Mouse (Mus musculus) intestine, embryonic 15.5 days (tissue): ENCODE data around the gene Tbx1. TPM values are rescaled to one million over a fixed set of nuclear protein-coding genes. Genes with fewer than 3 reads are reported as not detected.
A peak's percentile ranks its signal among the peaks of the same experiment; 100 is the strongest.
"Not testable (repeated sequence)": the region's sequence is repeated elsewhere in the genome, so short reads cannot be mapped to it uniquely, and the experiment has no call there.

Experiments
- ATAC-seq: fragments of 200-750 bp; cut with Nextera tagmentation; 2 replicates; pipeline ENCODE4 v1.8.0; 2017; ENCODE audit warnings: moderate TSS enrichment, moderate library complexity
- H3K27ac ChIP-seq: fragments of 300-500 bp; sonication (generic); 2 replicates; pipeline ENCODE4 v1.5.1; 2015; ENCODE audit warnings: mild to moderate bottlenecking, inconsistent platforms
- H3K27me3 ChIP-seq: fragments of 300-500 bp; sonication (generic); replicated peaks from 2 replicates; pipeline ENCODE4 v1.6.1; 2015; ENCODE audit warnings: inconsistent platforms
- H3K36me3 ChIP-seq: fragments of 300-500 bp; sonication (generic); 2 replicates; pipeline ENCODE4 v1.6.1; 2015; ENCODE audit warnings: inconsistent platforms
- H3K4me1 ChIP-seq: fragments of 300-500 bp; sonication (generic); replicated peaks from 2 replicates; pipeline ENCODE4 v1.6.1; 2015; ENCODE audit warnings: inconsistent platforms
- H3K4me2 ChIP-seq: fragments of 300-500 bp; sonication (generic); replicated peaks from 2 replicates; pipeline ENCODE4 v1.6.1; 2015; ENCODE audit warnings: mild to moderate bottlenecking, inconsistent platforms
- H3K4me3 ChIP-seq: fragments of 300-500 bp; sonication (generic); replicated peaks from 2 replicates; pipeline ENCODE4 v1.5.1; 2015; ENCODE audit warnings: inconsistent platforms
- H3K9ac ChIP-seq: fragments of 300-500 bp; sonication (generic); 2 replicates; pipeline ENCODE4 v1.6.1; 2015; ENCODE audit warnings: inconsistent platforms
- H3K9me3 ChIP-seq: fragments of 300-500 bp; sonication (generic); 2 replicates; pipeline ENCODE4 v1.6.1; 2016; ENCODE audit warnings: inconsistent platforms
- WGBS: fragments of 180-500 bp; shearing (Covaris S2); methylation state at CpG from one replicate; pipeline ENCODE4 v1.1.7; 2015; 5-methylcytosine and 5-hydroxymethylcytosine counted together
- polyA plus RNA-seq: library from polyadenylated mRNA; unstranded; fragments of >200 nt; fragmentation: Nextera tagmentation; extraction: Ambion mirVana; gene quantifications from 2 replicates; pipeline ENCODE4 v1.2.1, GENCODE M21; 2015

The Tbx1 gene
- polyA plus RNA-seq, 1 experiment from 2014 or later: 0.49 TPM

DNA sequence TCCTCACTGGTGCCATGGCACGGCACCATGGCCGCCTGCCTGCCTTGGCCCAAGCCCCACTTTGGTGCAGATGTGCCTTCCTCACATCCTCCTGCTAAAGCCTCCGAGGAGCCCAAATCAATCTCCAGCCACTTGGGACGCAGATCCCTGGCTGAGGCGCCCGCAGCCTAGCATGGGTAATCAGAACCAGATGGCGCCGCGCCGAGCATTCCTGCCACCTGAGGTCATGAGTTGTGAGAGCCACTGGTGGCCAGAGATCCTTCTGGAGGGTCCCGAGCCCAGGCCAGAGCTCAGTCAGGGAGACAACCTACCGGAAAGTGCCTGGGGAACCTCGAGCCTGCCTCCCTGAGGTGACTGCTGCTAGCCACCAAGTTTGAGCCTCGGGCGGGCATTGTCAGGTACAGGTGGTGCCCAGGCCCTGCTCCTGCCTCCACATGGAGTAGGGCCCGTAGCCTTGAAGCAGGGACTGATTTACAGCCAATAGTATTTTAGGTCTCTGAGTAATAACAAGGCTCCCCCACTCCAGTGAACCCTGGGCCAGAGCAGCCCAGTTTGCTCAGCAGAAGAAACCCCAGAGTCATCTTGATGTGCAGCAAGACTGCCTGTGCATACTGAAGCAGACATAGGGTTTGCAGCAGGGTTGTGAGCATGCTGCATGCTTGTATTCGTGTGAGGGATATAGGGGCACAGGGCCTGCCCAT lies 35.1 kb downstream of the Tbx1 start:
- H3K4me1 ChIP-seq: no peaks in the 10 kb centered on the region
- no peak for ATAC-seq
- WGBS: 52% methylated on average over 17 of the region's 17 CpGs

GRCm38 (mm10) chr16:18554721-18555120 lies 35.8 kb downstream of the Tbx1 start:
- H3K9me3 ChIP-seq: no peaks in the 10 kb centered on the region
- no peak overlapping the region for H3K4me2 ChIP-seq
- H3K4me1 ChIP-seq: no peaks in the 10 kb centered on the region
- WGBS: 58% methylated on average over 2 of the region's 2 CpGs
- no peaks in the 10 kb centered on the region for H3K36me3 ChIP-seq
- no peaks in the 10 kb centered on the region for H3K27me3 ChIP-seq
- H3K4me3 ChIP-seq: no peak overlapping the region
- no peak for ATAC-seq
- no peak overlapping the region for H3K27ac ChIP-seq
- no peak overlapping the region for H3K9ac ChIP-seq

More for the DNA sequence above, 35.1 kb downstream of the Tbx1 start:
- Histone ChIP-seq H3K9ac (no peak overlapping the region), H3K9me3 (no peaks in the 10 kb centered on the region), H3K27me3 (no peaks in the 10 kb centered on the region), H3K27ac (no peak overlapping the region), H3K4me3 (no peak overlapping the region), H3K36me3 (no peaks in the 10 kb centered on the region), H3K4me2 (no peak overlapping the region)

DNA sequence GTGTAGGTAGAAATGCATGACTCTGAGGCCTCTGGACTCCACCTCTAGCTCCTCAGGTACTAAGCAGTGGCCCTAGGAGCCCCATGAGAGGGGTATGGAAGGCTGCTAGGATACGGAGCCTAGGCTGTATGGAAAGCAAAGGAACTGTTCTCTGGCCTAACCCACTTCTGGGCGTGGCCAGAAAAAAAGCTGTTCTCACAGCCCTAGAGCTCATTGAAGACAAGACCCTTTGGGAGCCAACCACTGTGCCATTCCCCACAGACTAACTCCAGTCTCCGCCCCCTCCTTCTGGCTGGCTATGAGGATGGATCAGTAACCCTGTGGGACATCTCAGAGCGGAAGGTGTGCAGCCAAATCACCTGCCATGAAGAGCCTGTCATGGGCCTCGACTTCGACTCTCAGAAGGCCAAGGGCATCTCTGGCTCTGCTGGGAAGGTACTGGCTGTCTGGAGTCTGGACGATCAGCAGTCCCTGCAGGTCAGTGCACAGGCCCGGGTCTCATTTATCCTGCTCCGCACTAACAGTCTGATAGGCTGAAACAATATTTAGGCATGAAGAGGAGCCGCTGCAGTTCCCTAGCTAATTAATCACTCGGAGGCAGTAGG lies 38.3 kb downstream of the Tbx1 start:
- H3K4me2 ChIP-seq: no peak overlapping the region
- H3K36me3 ChIP-seq: no peaks in the 10 kb centered on the region
- H3K9ac ChIP-seq: no peak overlapping the region
- 51% methylated on average over 11 of the region's 11 CpGs for WGBS
- H3K27ac ChIP-seq: no peak overlapping the region
- no peaks in the 10 kb centered on the region for H3K4me1 ChIP-seq
- H3K4me3 ChIP-seq: no peak overlapping the region
- H3K9me3 ChIP-seq: no peaks in the 10 kb centered on the region
- no peaks in the 10 kb centered on the region for H3K27me3 ChIP-seq
- 0 out of 2 replicates have a peak, but pooled peaks have one; percentile 33 for ATAC-seq

DNA sequence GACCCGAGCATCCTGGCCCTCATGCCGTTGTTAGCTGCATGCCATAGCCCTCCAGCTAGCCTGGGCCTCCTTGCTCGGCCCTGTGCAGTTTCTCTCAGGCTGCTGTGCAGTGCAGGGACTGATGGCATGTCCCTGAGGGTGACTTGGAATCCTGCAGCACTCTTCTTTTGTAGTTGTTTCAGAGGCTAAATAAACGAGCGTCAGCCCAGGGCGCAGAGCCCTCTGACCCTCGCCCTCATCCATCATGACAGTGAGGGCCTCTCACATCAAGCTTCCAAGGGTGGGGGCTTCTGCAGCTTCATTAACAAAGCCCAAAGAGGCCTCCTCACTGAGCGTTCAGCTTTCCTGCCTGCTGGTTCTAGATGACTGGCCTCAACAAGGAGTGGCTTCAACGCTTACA lies 38.9 kb downstream of the Tbx1 start:
- no peak overlapping the region for H3K4me2 ChIP-seq
- no peaks in the 10 kb centered on the region for H3K4me1 ChIP-seq
- no peaks in the 10 kb centered on the region for H3K36me3 ChIP-seq
- H3K27ac ChIP-seq: no peak overlapping the region
- WGBS: 29% methylated on average over 9 of the region's 9 CpGs
- H3K4me3 ChIP-seq: no peak overlapping the region
- no peak overlapping the region for H3K9ac ChIP-seq
- no peak for ATAC-seq
- H3K27me3 ChIP-seq: no peaks in the 10 kb centered on the region
- H3K9me3 ChIP-seq: no peaks in the 10 kb centered on the region

GRCm38 (mm10) chr16:18547891-18548290 lies 42.6 kb downstream of the Tbx1 start:
- Histone ChIP-seq H3K9me3 (no peaks in the 10 kb centered on the region), H3K4me3 (no peak overlapping the region), H3K36me3 (no peaks in the 10 kb centered on the region), H3K4me2 (no peak overlapping the region), H3K4me1 (no peaks in the 10 kb centered on the region), H3K27ac (no peak overlapping the region), H3K9ac (no peak overlapping the region), H3K27me3 (no peaks in the 10 kb centered on the region)
- 71% methylated on average over 5 of the region's 5 CpGs for WGBS
- no peak for ATAC-seq

DNA sequence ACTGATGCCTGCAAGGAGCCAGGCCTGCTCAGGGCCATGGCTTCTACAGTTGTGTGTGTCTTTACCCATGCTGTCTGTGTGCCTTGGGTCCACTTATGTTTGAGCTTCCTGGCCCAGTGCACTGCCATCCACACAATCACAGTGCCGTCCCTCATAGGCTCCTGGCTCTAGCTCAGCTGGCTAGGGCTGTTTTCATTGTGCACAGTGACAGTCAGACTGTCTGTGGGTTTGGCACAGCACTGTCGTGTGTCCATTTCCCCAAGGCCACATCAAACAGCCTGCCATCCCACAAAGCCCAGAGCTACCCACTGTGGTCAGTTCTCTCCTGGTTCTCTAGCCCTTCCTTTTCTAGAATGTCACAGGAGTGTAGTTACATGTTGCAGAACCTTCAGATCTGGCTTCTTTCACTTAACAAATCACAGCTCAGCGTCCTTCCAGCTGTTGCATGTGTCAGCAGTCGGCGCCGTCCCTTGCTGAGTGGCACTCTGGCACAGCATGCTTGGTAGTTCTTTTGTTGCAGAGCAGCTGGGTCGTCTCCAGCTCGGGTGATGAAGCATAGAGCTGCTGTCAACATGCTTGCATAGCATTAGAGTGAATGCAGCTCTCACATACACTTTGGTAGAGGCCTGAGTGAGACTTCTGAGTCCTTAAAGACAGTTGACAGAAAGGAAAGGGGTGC lies 47.2 kb downstream of the Tbx1 start:
- H3K4me2 ChIP-seq: no peak overlapping the region
- H3K27ac ChIP-seq: no peak overlapping the region
- H3K4me3 ChIP-seq: no peak overlapping the region
- H3K4me1 ChIP-seq: no peaks in the 10 kb centered on the region
- no peaks in the 10 kb centered on the region for H3K9me3 ChIP-seq
- H3K9ac ChIP-seq: no peak overlapping the region
- WGBS: 62% methylated on average over 8 of the region's 8 CpGs
- no peak for ATAC-seq
- H3K27me3 ChIP-seq: no peaks in the 10 kb centered on the region
- no peaks in the 10 kb centered on the region for H3K36me3 ChIP-seq

GRCm38 (mm10) chr16:18539281-18539680 lies 51.2 kb downstream of the Tbx1 start:
- Histone ChIP-seq H3K4me2 (no peak overlapping the region), H3K27ac (no peak overlapping the region), H3K4me1 (no peaks in the 10 kb centered on the region), H3K9ac (no peak overlapping the region), H3K9me3 (no peaks in the 10 kb centered on the region), H3K4me3 (no peak overlapping the region), H3K36me3 (no peaks in the 10 kb centered on the region), H3K27me3 (no peaks in the 10 kb centered on the region)
- ATAC-seq: no peak
- 45% methylated on average over 6 of the region's 6 CpGs for WGBS

DNA sequence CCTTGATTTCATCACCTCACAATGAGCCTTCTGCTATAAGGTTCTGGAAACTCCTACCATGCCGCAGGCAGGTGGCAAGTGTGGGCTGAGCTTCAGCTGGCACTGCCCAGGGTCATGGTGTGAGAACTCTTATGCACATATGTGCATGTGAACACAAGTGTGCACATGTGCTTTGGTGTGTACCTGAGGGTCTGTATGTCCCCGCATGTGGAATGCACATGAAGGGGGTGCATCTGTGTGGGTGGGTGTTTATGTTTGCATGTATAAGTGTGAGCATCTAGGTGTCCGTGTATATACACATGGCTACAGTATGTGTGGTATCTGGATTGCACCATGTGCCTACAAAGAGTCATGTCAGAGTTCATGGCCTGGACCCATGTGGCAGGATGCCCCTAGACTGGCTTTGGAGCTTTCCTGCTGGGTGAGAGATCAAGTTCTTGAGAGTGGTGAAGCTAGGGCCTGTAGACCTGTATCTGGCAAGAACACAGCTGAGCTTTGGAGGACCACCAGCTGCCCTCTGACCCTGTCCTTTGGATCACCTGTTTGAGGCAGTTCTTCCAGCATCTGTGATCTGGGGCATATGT lies 53.0 kb downstream of the Tbx1 start:
- WGBS: 90% methylated on average over 3 of the region's 3 CpGs
- no peaks in the 10 kb centered on the region for H3K36me3 ChIP-seq
- no peak overlapping the region for H3K4me2 ChIP-seq
- no peak overlapping the region for H3K9ac ChIP-seq
- no peaks in the 10 kb centered on the region for H3K9me3 ChIP-seq
- H3K4me3 ChIP-seq: no peak overlapping the region
- H3K4me1 ChIP-seq: no peaks in the 10 kb centered on the region
- no peak overlapping the region for H3K27ac ChIP-seq
- ATAC-seq: no peak
- no peaks in the 10 kb centered on the region for H3K27me3 ChIP-seq

GRCm38 (mm10) chr16:18533061-18533460 lies 57.4 kb downstream of the Tbx1 start:
- H3K27me3 ChIP-seq, H3K9ac ChIP-seq, H3K9me3 ChIP-seq, H3K4me3 ChIP-seq, H3K27ac ChIP-seq, H3K4me2 ChIP-seq, H3K4me1 ChIP-seq, H3K36me3 ChIP-seq: not testable (repeated sequence)
- ATAC-seq: peak; percentile 100
- 97% methylated on average over 7 of the region's 7 CpGs for WGBS

Other genes with a start within 250 kb of the Tbx1 start
- gene Tango2, start 242.6 kb downstream of the Tbx1 start, polyA plus RNA-seq: 43.0 and 49.4 TPM in 2 replicates
- gene Arvcf, start 242.5 kb downstream of the Tbx1 start, polyA plus RNA-seq: 21.7 and 22.1 TPM in 2 replicates
- gene Txnrd2, start 164.3 kb downstream of the Tbx1 start, polyA plus RNA-seq: 25.4 and 25.8 TPM in 2 replicates
- gene Comt, start 163.8 kb downstream of the Tbx1 start, polyA plus RNA-seq: 89.5 and 97.1 TPM in 2 replicates
- 13.8 and 14.0 TPM in 2 replicates for gene Gnb1l, start 92.0 kb downstream of the Tbx1 start, polyA plus RNA-seq
- 3.2 and 3.4 TPM in 2 replicates for gene Rtl10, start 91.8 kb downstream of the Tbx1 start, polyA plus RNA-seq
- gene Gp1bb, start 31.7 kb upstream of the Tbx1 start, polyA plus RNA-seq: 2.2 and 2.5 TPM in 2 replicates
- gene Gm49601, start 35.8 kb upstream of the Tbx1 start, polyA plus RNA-seq: 3.5 and 4.3 TPM in 2 replicates
- 39.0 and 42.7 TPM in 2 replicates for gene Sept5, start 39.3 kb upstream of the Tbx1 start, polyA plus RNA-seq
- 26.2 and 28.7 TPM in 2 replicates for gene Cldn5, start 186.2 kb upstream of the Tbx1 start, polyA plus RNA-seq
- 69.1 and 74.8 TPM in 2 replicates for gene Ufd1, start 221.1 kb upstream of the Tbx1 start, polyA plus RNA-seq
- 37.2 and 39.3 TPM in 2 replicates for gene Cdc45, start 221.3 kb upstream of the Tbx1 start, polyA plus RNA-seq
- 38.6 and 53.7 TPM in 2 replicates for gene 2510002D24Rik, start 245.9 kb upstream of the Tbx1 start, polyA plus RNA-seq
- gene Gm28539, start 245.9 kb upstream of the Tbx1 start, polyA plus RNA-seq: not detected in 2 replicates